Mouse (Mus musculus) C3H10T1/2 (cell line): ENCODE measurements around the gene Gm3164. TPM values are rescaled to one million over a fixed set of nuclear protein-coding genes. Genes with fewer than 3 reads are reported as not detected.

ENCODE experiments used
- polyA plus RNA-seq, 2 experiments: library from polyadenylated mRNA; unstranded; fragments of >200 nt; fragmentation: generic; extraction: Trizol; gene quantifications; one replicate each; pipeline ENCODE4 v1.2.1; 2012; ENCODE audit warnings: missing spikeins in 2 of 2

Gene Gm3164
- not detected for polyA plus RNA-seq

GRCm38 (mm10) chr14:4414965-4415835, at the start of gene Gm3164:
Gene Gm3164, plus strand, starts transcription at chr14:4415448.

GRCm38 (mm10) chr14:4397226-4397625, 18.0 kb upstream of the Gm3164 start, which contains the start of gene Gm3159:
Gene Gm3159, plus strand, starts transcription at chr14:4397526.

GRCm38 (mm10) chr14:4430692-4431091, 15.4 kb downstream of the Gm3164 start, which contains the start of gene Gm3173:
Gene Gm3173, plus strand, starts transcription at chr14:4430992.

GRCm38 (mm10) chr14:4481445-4481844, 66.2 kb downstream of the Gm3164 start, which contains the start of gene Gm3182:
Gene Gm3182, plus strand, starts transcription at chr14:4481745.

Other genes starting within 250 kb of the Gm3164 start
- not detected for gene Gm2974, start 232.9 kb upstream of the Gm3164 start, polyA plus RNA-seq
- not detected for gene Gm3138, start 165.8 kb upstream of the Gm3164 start, polyA plus RNA-seq
- not detected for gene Gm3149, start 98.2 kb upstream of the Gm3164 start, polyA plus RNA-seq
- gene 2610042L04Rik, start 80.7 kb upstream of the Gm3164 start, polyA plus RNA-seq = not detected
- gene Gm3159, start 17.9 kb upstream of the Gm3164 start, polyA plus RNA-seq = not detected
- gene Gm3173, start 15.5 kb downstream of the Gm3164 start, polyA plus RNA-seq = not detected
- gene Gm3182, start 66.3 kb downstream of the Gm3164 start, polyA plus RNA-seq = not detected
- gene Gm3047, start 140.0 kb downstream of the Gm3164 start, polyA plus RNA-seq = not detected
- gene Gm8159, start 216.9 kb downstream of the Gm3164 start, polyA plus RNA-seq = not detected
- not detected for gene Gm3239, start 248.7 kb downstream of the Gm3164 start, polyA plus RNA-seq